Mouse (Mus musculus) embryonic facial prominence, embryonic 12.5 days (tissue): ENCODE data around the gene Fbln1. TPM values are rescaled to one million over a fixed set of nuclear protein-coding genes. Genes with fewer than 3 reads are reported as not detected.
"Not testable (repeated sequence)": the region's sequence is repeated elsewhere in the genome, so short reads cannot be mapped to it uniquely, and the experiment has no call there.

Source experiments
- ATAC-seq: fragments of 200-750 bp; cut with Nextera tagmentation; 2 replicates; pipeline ENCODE4 v1.8.0; 2017; ENCODE audit not compliant: insufficient number of reproducible peaks, insufficient read depth, low FRiP score, low TSS enrichment
- H3K27ac ChIP-seq: fragments of 300-500 bp; sonication (generic); 2 replicates; pipeline ENCODE4 v1.5.1; 2016; ENCODE audit warnings: mild to moderate bottlenecking
- H3K27me3 ChIP-seq: fragments of 300-500 bp; sonication (generic); 2 replicates; pipeline ENCODE4 v1.6.1; 2016; ENCODE audit warnings: mild to moderate bottlenecking, moderate library complexity
- H3K36me3 ChIP-seq: fragments of 300-500 bp; sonication (generic); 2 replicates; pipeline ENCODE4 v1.6.1; 2016; ENCODE audit warnings: mild to moderate bottlenecking
- H3K4me1 ChIP-seq: fragments of 300-500 bp; sonication (generic); 2 replicates; pipeline ENCODE4 v1.6.1; 2016
- H3K4me2 ChIP-seq: fragments of 300-500 bp; sonication (generic); replicated peaks from 2 replicates; pipeline ENCODE4 v1.6.1; 2016; ENCODE audit warnings: mild to moderate bottlenecking, moderate library complexity
- H3K4me3 ChIP-seq: fragments of 300-500 bp; sonication (generic); 2 replicates; pipeline ENCODE4 v1.5.1; 2016; ENCODE audit warnings: mild to moderate bottlenecking
- H3K9ac ChIP-seq: fragments of 300-500 bp; sonication (generic); 2 replicates; pipeline ENCODE4 v1.6.1; 2016; ENCODE audit warnings: mild to moderate bottlenecking, moderate library complexity
- H3K9me3 ChIP-seq: fragments of 300-500 bp; sonication (generic); 2 replicates; pipeline ENCODE4 v1.6.1; 2016; ENCODE audit warnings: mild to moderate bottlenecking, moderate library complexity
- WGBS: fragments of 180-500 bp; shearing (Covaris S2); methylation state at CpG from one replicate; pipeline ENCODE4 v1.1.7; 2016; 5-methylcytosine and 5-hydroxymethylcytosine counted together
- polyA plus RNA-seq: library from polyadenylated mRNA; unstranded; fragments of >200 nt; fragmentation: Nextera tagmentation; extraction: Ambion mirVana; gene quantifications from 2 replicates; pipeline ENCODE4 v1.2.1, GENCODE M21; 2016

The Fbln1 gene
- polyA plus RNA-seq, 1 experiment from 2014 or later = 236 TPM

- no peaks in the 10 kb centered on the region for H3K36me3 ChIP-seq
- no peak overlapping the region for H3K27ac ChIP-seq
- H3K4me2 ChIP-seq = no peak overlapping the region
- ATAC-seq = no peak
- 73% methylated on average over 4 of the region's 4 CpGs for WGBS
- 0 out of 2 replicates have a peak, but pooled peaks cover 2% of the 10 kb centered on the region for H3K9me3 ChIP-seq
- no peak overlapping the region for H3K4me3 ChIP-seq
- H3K9ac ChIP-seq = no peak overlapping the region
- no peaks in the 10 kb centered on the region for H3K27me3 ChIP-seq
- H3K4me1 ChIP-seq = peaks cover 2% of the 10 kb centered on the region; the same call in 1 of the 2 replicates
Observed at GRCm38 (mm10) chr15:85303241-85303640, 97.5 kb downstream of the Fbln1 start.

- no peaks in the 10 kb centered on the region for H3K4me1 ChIP-seq
- ATAC-seq = no peak
- H3K9me3 ChIP-seq = 0 out of 2 replicates have a peak, but pooled peaks cover 2% of the 10 kb centered on the region
- H3K36me3 ChIP-seq = no peaks in the 10 kb centered on the region
- H3K9ac ChIP-seq = no peak overlapping the region
- no peak overlapping the region for H3K4me3 ChIP-seq
- no peaks in the 10 kb centered on the region for H3K27me3 ChIP-seq
- no peak overlapping the region for H3K4me2 ChIP-seq
- 88% methylated on average over 4 of the region's 4 CpGs for WGBS
- no peak overlapping the region for H3K27ac ChIP-seq
Observed at GRCm38 (mm10) chr15:85303976-85304375, 98.2 kb downstream of the Fbln1 start.

GRCm38 (mm10) chr15:85307061-85307660 lies 101.4 kb downstream of the Fbln1 start:
- no peaks in the 10 kb centered on the region for H3K4me1 ChIP-seq
- no peak overlapping the region for H3K9ac ChIP-seq
- H3K4me2 ChIP-seq = no peak overlapping the region
- 92% methylated on average over 2 of the region's 2 CpGs for WGBS
- ATAC-seq = no peak
- H3K27me3 ChIP-seq = no peaks in the 10 kb centered on the region; the same call in 1 of the 2 replicates
- H3K9me3 ChIP-seq = 0 out of 2 replicates have a peak, but pooled peaks cover 2% of the 10 kb centered on the region
- H3K4me3 ChIP-seq = no peak overlapping the region
- no peak overlapping the region for H3K27ac ChIP-seq
- H3K36me3 ChIP-seq = no peaks in the 10 kb centered on the region

GRCm38 (mm10) chr15:85311058-85311657 lies 105.4 kb downstream of the Fbln1 start:
- Histone ChIP-seq H3K9me3 (no peaks in the 10 kb centered on the region), H3K27me3 (peaks cover 3% of the 10 kb centered on the region; the same call in 1 of the 2 replicates), H3K4me1 (no peaks in the 10 kb centered on the region), H3K27ac (no peak overlapping the region), H3K4me3 (no peak overlapping the region), H3K9ac (no peak overlapping the region), H3K4me2 (no peak overlapping the region), H3K36me3 (no peaks in the 10 kb centered on the region)
- no peak for ATAC-seq
- 73% methylated on average over 10 of the region's 10 CpGs for WGBS

GRCm38 (mm10) chr15:85315378-85316025 lies 109.8 kb downstream of the Fbln1 start:
- Histone ChIP-seq H3K9me3 (no peaks in the 10 kb centered on the region), H3K4me1 (no peaks in the 10 kb centered on the region), H3K27ac (no peak overlapping the region), H3K9ac (no peak overlapping the region), H3K27me3 (peaks cover 3% of the 10 kb centered on the region; the same call in 1 of the 2 replicates), H3K4me3 (no peak overlapping the region), H3K36me3 (no peaks in the 10 kb centered on the region), H3K4me2 (no peak overlapping the region)
- WGBS = 39% methylated on average over 11 of the region's 13 CpGs
- ATAC-seq = no peak

GRCm38 (mm10) chr15:85316342-85317140 lies 110.8 kb downstream of the Fbln1 start:
- Histone ChIP-seq H3K4me2 (no peak overlapping the region), H3K36me3 (no peaks in the 10 kb centered on the region), H3K9me3 (no peaks in the 10 kb centered on the region), H3K9ac (no peak overlapping the region), H3K4me3 (no peak overlapping the region), H3K27me3 (peaks cover 3% of the 10 kb centered on the region; the same call in 1 of the 2 replicates), H3K4me1 (no peaks in the 10 kb centered on the region), H3K27ac (no peak overlapping the region)
- ATAC-seq = 0 out of 2 replicates have a peak, but pooled peaks have one; percentile 23
- 52% methylated on average over 14 of the region's 14 CpGs for WGBS

- 80% methylated on average over 11 of the region's 11 CpGs for WGBS
- no peaks in the 10 kb centered on the region for H3K4me1 ChIP-seq
- no peak overlapping the region for H3K9ac ChIP-seq
- H3K27ac ChIP-seq = no peak overlapping the region
- H3K4me2 ChIP-seq = no peak overlapping the region
- H3K4me3 ChIP-seq = no peak overlapping the region
- ATAC-seq = no peak
- H3K36me3 ChIP-seq = no peaks in the 10 kb centered on the region
- H3K9me3 ChIP-seq = no peaks in the 10 kb centered on the region
- H3K27me3 ChIP-seq = 0 out of 2 replicates have a peak, but pooled peaks cover under 1% of the 10 kb centered on the region
Observed at GRCm38 (mm10) chr15:85319924-85320668, 114.3 kb downstream of the Fbln1 start.

- H3K36me3 ChIP-seq = no peaks in the 10 kb centered on the region
- H3K4me1 ChIP-seq = no peaks in the 10 kb centered on the region
- H3K4me3 ChIP-seq = no peak overlapping the region
- WGBS = 84% methylated on average over 4 of the region's 4 CpGs
- H3K27me3 ChIP-seq = no peaks in the 10 kb centered on the region
- H3K27ac ChIP-seq = no peak overlapping the region
- H3K9ac ChIP-seq = no peak overlapping the region
- no peak overlapping the region for H3K4me2 ChIP-seq
- no peaks in the 10 kb centered on the region for H3K9me3 ChIP-seq
- ATAC-seq = no peak
Observed at GRCm38 (mm10) chr15:85323214-85323613, 117.5 kb downstream of the Fbln1 start.

GRCm38 (mm10) chr15:85324426-85324825 lies 118.7 kb downstream of the Fbln1 start:
- Histone ChIP-seq H3K36me3 (no peaks in the 10 kb centered on the region), H3K27ac (no peak overlapping the region), H3K9ac (no peak overlapping the region), H3K4me1 (no peaks in the 10 kb centered on the region), H3K4me2 (no peak overlapping the region), H3K27me3 (no peaks in the 10 kb centered on the region), H3K9me3 (no peaks in the 10 kb centered on the region), H3K4me3 (no peak overlapping the region)
- no peak for ATAC-seq
- 92% methylated on average over 1 of the region's 1 CpGs for WGBS

- ATAC-seq = no peak
- H3K27me3 ChIP-seq = no peaks in the 10 kb centered on the region
- no peak overlapping the region for H3K4me2 ChIP-seq
- no peak overlapping the region for H3K9ac ChIP-seq
- H3K27ac ChIP-seq = no peak overlapping the region
- no peak overlapping the region for H3K4me3 ChIP-seq
- H3K4me1 ChIP-seq = no peaks in the 10 kb centered on the region
- 61% methylated on average over 11 of the region's 11 CpGs for WGBS
- no peaks in the 10 kb centered on the region for H3K36me3 ChIP-seq
- H3K9me3 ChIP-seq = no peaks in the 10 kb centered on the region
Observed at GRCm38 (mm10) chr15:85327808-85328207, 122.1 kb downstream of the Fbln1 start.

GRCm38 (mm10) chr15:85328455-85328854 lies 122.7 kb downstream of the Fbln1 start:
- 73% methylated on average over 2 of the region's 2 CpGs for WGBS
- not testable (repeated sequence) for H3K4me2 ChIP-seq, H3K36me3 ChIP-seq, H3K27ac ChIP-seq, H3K9me3 ChIP-seq, ATAC-seq, H3K9ac ChIP-seq, H3K4me1 ChIP-seq, H3K27me3 ChIP-seq, H3K4me3 ChIP-seq
